Mouse (Mus musculus) retina, embryonic 14.5 days (tissue): ENCODE measurements around the gene Fscn3.

Experiments used
- DNase-seq: peaks from one replicate; pipeline ENCODE4 v3.0.0-alpha.2; 2015; ENCODE audit warnings: low spot score

Fscn3 gene

DNA sequence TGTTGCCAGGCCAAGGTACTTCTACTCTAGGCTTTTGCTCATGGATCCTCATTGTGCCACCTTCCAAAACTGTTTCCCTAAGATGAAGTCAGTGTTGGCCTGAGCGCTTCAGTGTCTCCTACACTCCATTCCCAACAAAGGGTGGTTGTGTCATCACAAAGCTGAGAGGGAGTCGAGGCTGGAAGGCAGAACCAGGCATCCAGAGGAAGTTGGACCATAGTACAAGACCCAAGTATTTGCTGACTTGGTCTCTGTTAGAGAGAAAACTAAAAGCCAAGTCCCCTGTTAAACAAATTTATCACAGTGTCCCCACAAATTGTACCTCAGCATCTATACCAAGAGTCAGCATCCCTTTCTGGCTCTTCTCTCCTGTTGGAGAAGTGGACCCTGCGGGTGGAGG, 701 bp downstream of the Fscn3 start, which contains the start of gene Gcc1:
Gene Gcc1 (minus strand): TSS at position 101 of the 400 bp plus-strand sequence.
- DNase-seq: no peak

DNA sequence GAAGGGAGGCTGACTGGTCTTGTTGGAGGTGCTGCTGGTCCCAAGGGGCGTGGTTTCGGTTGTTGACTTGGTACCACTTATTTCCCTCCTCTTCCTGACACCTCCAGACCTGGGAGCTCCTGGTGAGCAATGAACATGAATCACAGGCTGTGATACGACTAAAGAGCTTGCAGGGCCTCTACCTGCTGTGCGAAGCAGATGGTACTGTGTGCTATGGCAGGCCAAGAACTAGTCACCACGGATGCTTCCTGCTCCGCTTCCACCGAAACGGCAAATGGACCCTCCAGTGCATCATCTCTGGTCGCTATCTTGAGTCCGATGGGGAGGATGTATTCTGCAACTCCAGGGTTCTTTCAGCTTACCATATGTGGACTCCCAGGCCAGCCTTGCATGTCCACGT, 2.3 kb downstream of the Fscn3 start:
- no peak for DNase-seq

DNA sequence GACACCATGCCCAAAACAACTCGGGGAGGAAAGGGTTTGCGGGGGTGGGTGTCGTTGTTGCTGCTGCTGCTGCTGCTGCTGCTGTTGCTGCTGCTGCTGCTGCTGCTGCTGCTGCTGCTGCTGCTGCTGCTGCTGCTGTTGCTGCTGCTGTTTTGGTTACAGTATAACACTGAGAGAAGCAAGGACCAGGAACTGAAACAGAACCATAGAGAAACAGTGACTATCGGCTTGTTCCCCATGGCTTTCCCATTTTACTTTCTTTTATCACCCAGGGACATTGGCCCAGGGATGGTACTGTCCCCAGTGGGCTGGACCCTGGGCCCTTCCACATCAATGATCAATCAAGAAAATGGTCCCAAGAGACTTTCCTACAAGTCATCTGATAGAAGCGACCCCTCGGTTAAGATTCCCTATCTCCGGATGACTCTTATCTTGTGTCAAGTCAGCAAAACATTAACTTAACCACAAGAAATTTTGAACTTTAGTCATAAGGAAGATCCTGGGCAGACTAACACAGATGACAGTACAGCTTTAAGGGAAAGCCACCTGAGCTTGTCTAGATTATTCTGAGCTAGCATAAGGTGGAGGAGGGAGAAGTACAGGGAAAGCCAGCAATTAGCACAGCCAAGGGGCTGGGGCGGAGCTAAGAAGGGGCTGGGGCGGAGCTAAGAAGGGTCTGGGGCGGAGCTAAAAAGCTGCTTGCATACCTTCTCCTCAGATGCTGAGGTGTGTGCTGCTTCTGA, 3.4 kb downstream of the Fscn3 start:
- DNase-seq: peak; percentile 7

DNA sequence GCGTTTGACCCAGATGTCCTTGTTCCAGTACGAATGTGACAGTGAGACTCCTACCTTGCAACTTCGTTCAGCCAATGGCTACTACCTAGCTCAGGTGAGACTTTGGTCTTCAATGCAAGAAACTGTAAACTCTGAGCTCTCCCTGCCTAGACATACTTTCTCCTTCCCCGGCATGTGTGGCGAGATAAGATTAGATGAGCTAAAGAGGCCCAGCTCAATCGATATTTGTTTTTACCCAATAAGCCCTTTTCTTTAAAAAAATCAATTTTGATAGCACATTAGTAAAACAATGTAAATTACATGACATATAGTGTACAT, 3.9 kb downstream of the Fscn3 start:
- DNase-seq: no peak

DNA sequence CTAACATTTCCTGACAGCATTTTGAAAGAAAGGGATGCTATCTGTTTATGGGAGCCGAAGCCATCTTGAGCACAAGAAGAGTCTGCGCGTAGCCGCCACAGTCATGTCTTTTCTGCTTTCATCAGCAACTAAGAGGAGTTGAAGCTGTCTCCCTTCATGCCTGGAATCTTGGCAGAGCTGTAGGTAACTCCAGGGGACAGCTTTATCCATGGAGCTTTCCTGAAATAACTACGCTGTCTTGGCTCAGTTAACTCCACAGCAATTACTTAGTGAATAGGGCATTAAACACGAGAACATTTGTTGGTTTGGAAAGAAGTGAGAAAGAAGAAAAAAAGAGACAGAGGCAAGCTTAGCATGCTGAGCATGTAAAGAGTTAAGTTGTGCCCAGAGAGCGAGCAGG, 20.3 kb downstream of the Fscn3 start:
- no peak for DNase-seq

DNA sequence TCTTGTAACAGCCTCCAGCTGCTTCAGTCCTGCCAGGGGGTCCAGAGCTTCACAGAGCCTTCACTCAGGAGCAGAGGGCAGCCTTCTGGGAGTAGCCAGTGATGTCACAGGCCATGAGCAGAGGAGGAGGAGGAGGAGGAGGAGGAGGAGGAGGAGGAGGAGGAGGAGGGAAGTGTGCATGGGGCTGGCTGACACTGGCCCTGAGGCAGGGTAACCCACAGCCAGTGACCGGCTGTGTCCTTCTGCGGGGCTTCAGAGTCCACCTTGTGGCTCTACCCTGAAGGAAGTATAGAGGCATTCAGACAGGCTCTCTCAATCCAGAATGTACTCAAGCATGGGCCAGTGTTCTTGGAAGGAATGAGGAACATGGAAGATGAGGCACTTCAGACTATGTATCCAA, 21.7 kb downstream of the Fscn3 start, which contains the start of gene Pax4:
Gene Pax4 (minus strand): TSS at position 101 of the 400 bp plus-strand sequence.
- DNase-seq: no peak

DNA sequence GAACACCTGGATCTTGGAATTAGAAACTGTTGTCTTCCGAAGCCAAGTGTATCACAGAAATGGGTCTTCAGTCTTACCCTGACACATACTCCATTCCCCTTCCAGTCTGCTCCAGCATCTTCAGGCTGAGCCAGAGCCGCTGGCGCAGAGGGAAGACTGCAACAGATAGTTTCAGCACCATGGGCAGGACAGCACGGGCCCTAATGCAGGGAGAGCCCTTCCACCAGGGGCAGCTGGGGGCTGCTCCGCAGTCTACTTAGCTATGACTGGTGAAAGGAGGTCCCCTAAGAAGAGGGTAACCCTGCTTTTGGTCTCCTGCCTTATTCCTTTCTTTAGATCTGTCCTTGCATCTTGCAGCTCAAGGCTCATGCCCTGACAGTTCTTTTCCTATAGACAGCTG, 22.9 kb downstream of the Fscn3 start:
- DNase-seq: peak; percentile 3

DNA sequence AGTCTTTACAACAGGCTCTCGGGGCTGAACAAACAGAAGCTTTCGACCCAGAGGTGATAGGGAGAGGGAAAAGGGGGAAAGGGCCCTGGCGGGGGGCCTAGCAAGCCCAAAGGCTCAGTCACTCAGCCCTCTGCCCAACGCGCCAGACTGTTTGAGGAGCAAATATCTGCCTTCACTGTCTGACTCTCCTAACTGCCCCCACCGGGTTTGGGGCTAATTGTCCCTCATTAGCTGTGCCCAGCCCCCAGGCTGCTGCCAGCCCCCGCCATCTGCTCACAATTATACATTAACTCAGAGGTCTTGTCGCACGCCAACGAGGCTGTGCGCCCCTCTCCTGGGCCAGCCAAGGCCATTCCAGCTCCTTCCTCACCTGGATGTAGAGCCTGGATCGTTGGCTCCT, 23.4 kb downstream of the Fscn3 start:
- no peak for DNase-seq

DNA sequence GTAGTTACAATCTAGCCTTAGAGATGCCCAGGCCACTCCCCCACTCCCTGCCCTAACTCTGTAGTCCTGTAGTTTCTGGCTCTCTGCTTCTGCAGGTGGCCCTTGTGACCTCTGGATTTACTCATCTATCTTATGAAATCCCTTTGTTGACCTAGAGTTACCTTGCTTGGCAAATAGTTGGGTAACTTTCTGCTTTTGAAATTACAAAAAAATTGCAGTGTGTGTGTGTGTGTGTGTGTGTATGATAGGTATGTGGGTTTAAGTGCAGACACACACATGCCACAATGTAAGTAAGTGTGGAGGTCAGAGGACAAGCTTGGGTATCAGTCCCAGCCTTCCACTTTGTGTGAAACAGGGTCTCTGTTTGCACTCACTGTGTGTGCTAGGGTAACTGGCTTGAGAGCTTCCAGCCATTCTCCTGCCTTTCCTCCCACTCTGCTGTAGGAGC, 31.7 kb downstream of the Fscn3 start:
- DNase-seq: no peak

DNA sequence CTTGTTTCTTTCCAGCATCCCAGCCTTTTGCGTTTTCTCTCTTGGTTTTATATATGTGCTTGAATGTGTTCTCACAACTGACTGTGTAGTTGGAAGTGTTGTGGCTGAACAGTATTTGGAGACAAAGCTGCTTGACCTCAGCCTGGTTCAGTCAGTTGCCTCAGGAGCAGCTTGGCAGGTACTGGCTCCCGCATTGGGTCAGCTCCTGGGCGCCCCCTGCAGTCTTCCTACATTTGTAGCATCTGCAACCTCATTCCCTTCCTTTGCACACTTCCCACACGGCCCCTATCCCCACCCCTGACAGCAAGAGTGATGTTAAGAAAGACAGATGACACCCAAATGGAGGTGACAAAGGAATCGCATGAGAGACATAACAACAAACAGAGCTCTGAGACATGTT, 32.9 kb downstream of the Fscn3 start:
- DNase-seq: peak; percentile 75

DNA sequence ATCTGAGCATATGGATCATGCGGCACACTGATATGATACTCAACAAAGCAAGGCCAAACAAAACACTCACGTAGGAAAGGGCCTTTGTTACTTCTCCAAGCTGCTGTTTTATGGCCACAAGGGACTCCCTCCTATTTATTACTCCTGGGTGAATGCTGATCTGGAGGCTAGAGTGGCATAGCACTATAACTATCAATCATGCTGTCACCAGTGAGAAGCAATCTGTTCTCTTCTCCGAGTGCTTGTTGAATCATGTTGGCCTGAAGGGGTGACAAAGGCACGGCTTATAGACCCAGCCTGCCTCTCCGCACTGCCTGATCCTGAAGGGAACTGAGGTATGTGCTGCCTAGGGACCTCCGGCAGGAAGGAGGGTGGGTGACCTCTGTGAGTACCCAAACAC, 37.0 kb downstream of the Fscn3 start:
- DNase-seq: no peak

DNA sequence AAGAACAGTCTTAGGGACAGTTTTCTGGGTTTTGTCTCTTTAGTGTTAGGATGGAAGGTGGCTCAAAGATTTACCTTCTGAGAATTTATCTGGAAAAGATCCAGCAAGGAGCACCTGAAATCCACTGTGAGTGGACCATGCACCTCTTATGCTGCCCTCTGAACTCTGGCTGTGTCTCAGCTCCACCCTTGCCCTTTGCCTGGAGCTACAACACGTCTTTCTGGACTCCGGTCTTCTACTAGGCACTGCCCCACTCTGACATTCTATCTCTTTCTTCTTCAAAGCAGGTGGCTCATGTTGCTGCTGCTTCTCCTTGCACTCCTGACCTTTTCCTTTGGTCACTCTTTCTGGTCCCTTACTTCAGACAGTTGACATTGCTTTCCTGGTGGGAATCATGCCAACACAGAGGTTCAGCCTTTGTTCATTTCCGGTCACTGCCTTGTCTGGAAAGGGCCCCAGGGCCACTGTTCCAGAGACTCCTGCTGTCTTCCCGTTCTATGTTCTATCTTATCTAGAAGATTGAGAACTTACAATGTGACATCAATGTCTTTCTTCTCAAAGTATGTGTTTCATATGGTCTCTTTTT, 42.5 kb downstream of the Fscn3 start:
- DNase-seq: no peak

DNA sequence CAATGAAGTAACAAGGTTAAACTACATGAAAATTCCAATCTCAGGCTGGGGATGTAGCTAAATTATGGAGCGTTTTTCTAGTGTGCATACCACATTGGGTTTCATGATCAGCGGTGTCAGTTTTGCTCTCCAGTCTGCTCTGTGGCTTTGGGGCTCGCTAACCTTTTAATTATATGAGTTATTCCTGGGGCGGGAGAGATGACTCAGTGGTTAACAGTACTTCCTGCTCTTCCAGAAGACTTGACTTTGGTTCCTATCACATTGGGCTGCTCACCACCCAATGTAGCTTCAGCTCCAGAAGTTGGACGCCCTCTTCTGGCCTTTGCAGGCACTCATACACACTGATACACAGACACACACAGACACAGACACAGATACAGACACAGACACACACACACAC, 43.0 kb downstream of the Fscn3 start:
- DNase-seq: no peak

DNA sequence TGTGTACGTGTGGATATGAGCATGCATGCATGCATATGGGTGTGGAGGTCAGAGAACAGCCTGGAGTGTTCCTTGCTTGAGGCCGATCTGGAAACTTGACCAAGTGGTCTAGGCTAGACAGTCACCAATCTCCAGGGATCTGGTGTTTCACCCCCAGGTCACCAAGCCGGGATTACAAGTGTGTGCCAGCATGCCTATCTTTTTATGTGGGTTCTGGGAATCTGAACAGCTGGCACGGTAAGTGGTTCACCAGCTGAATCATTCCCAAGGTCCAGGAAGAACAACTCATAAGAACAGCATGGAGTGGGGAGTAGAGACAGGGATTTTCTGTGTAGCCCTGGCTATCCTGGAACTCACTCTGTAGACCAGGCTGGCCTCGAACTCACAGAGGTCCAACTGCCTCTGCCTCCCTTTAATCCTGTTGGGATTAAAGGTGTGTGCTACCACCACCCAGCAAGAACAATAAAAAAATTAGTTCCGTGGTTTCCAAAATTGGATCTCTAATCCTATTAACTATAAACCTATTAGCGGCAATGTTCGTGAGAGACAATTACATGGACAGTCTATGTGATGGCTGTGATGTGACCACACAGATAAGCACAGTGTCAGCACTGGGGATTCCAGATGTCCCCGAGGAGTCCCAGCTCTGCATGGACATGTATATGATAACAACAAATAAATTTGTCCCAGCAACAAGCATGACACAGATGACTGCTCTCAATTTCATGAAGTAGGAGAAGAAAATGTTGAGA, 43.9 kb downstream of the Fscn3 start:
- no peak for DNase-seq

DNA sequence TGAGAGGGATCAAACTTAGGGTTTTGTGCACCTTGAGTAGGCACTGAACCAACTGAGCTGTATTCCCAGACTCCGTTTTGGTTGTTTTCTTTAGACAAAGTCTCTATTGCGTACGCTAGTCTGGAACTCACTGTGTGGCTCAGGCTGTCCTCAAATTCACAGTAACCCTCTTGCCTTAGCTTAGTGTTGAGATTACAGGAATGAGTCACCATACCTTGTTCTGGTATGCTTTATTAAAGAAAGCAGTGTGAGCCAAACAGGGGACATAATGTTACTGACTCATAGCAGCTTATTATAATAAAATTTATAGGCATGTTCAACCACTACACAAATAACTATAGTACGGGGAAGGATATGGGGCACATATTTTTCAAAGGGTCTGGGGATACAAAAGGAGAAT, 46.6 kb downstream of the Fscn3 start:
- DNase-seq: no peak

DNA sequence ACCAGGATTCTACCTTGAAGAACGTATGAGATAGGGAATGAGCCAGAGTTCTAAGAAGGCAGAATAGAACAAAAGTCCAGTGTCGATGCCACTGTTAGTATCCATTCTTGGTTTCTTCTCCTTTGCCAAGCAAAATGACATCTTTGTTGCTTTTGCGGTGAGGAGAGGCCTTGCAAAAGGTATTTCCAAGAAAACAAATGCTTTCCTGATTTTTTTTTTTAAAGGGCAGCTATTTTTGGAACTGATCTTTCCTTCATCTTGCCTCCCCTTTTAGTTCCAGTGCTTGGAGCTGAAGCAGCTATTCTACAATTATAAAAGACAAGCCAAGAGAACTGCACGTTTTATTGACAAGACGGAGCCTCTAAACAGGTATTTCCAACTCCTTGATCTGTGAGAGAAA, 47.2 kb downstream of the Fscn3 start, which contains the start of gene Snd1:
Gene Snd1 (plus strand): TSS at position 301 of the 400 bp plus-strand sequence.
- no peak for DNase-seq

DNA sequence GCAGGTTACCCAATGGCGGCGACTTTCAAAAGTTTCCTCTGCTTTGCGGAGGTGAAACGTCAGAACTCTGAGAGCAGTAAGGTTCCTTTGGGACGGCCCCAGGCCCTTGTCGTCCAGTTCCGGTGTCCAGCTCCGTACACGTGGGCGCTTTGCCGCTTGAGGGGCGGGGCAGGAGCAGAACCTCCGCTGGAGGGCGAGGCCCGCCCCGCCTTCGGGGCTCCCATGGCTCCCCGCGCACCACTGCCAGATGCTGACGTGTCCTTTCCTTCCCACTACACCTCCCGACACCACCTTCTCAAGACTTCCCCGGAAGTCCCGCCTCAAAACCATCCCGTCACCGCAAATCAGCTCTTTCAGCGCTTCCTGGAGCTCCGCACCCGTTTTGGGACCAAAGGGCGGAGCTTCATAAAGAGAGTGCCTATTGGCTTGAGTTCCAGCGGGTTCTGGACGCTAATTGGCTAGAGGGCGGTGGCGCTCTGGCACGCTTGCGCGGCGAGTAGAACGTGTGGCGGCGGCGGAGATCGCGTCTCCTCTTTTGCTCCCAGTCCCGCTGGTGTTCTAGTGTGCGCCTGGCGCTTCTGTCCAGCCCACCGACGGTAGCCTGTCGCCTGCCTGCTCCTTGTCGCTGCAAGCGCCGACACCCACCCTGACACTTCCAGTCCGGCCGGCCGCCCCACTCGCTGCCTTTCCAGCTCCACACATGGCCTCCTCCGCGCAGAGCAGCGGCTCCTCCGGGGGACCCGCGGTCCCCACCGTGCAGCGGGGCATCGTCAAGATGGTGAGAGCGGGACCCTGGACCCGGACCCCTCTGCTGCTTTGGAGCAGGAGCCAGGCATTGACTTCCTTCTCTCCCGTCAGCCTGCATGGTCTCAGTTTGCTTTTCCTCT, 52.5 kb downstream of the Fscn3 start:
- DNase-seq: peak; percentile 98

DNA sequence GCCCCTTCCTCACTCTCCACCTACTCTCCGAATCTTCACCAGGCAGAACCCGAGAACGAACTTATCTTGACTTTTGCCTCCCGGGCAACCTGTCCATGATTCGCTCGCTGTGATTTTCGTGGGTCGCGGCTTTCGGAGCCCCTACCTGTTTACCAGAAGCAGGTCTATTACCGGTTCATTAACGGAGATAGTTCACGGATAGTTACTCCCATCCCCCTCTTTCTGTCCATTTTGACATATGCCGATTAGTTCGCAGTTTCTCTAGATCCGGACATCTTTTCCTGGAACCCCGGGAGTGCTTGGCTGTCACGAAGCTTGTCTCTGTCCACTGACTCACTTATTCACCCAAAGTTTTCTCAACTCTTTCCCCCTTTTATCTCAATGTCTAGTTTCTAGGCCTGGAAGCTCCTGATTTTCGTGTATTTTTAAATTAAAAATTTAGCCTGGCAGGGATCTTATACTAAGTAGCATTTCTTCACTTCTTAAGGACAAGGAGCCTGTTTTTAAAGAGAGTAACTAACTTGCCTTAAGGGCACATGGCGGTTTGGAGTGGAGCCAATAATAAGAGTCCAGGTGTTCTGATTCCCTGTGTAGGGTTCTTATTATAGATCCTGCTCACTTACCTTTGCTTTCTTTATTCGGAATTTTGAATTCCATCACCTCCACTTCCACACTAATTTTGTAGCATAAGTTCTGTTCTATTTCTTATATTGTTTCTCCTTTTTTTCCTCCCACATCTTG, 53.3 kb downstream of the Fscn3 start:
- no peak for DNase-seq

DNA sequence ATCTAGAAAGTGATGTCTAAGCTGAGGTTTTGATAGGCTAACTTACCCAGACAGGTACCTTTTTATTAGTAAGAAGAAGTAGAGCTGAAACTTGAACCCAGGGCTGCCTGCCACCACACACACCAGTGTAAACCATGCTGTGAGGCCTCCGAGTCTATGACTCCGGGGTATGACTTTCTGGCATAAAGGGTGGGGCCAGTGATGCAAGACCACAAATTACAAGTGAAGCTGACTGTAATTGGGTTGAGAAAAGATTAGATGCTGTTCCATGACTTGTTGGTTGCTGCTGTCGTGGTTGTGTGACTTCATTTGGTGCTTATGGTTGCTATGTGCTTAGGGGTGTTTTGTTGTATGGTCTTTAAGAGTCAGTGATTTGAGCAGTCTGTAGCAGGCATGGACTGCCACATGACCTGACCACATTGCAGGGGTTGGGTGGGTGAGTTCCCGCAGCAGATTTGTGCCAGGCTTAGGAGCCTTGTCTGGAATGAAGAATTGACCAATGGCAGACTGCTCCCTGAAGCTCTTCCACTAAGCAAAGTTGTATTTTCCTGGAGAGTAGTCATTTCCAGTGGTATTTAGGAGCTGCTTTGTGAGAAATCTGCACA, 55.2 kb downstream of the Fscn3 start:
- no peak for DNase-seq

DNA sequence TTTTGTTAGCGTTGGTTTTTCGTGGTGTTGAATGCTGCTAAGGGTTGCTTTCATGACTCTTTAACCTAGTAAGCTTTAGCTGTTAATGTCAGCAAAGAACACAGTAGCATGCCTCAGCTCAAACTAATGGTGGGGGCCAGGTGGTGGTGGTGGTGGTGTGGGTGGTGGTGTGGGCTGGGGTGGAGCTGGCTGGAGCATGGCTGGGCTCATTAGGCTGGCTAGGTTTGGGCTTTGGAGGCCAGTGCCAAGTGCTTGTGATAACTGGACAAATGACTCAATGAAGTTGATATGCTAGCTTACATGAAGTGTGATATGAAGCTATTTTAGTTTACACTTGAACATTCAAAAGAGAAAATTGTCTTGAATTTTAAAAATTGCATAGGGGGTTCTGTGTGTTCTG, 58.4 kb downstream of the Fscn3 start:
- no peak for DNase-seq

DNA sequence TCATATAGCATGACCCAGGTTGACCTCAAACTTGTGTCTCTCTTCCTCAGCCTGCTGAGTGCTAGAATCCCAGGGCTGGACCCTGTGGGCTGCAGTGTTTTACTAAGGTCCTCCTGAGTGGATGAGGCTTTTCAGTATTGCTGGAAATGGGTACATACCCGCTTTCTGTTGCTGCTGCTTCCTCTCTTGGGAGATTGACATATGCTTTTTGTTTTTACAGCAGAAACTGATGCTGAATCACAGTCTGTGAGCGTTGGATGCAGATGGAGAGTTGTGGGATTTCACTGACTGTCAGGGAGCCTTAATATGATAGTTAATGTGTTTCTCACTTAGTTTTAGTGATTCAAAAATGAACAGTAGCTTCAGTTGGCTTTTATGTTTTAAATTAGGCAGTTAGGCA, 58.9 kb downstream of the Fscn3 start:
- DNase-seq: no peak
